Mouse (Mus musculus) heart, adult 9 months (tissue): ENCODE results near the gene Mfsd1.
A peak's percentile ranks its signal among the peaks of the same experiment; 100 is the strongest.

Experiments
- DNase-seq, 2 experiments: peaks; one replicate each; pipeline ENCODE4 v3.0.0; 2022; ENCODE audit warnings: low spot score in 2 of 2

Gene Mfsd1

DNA sequence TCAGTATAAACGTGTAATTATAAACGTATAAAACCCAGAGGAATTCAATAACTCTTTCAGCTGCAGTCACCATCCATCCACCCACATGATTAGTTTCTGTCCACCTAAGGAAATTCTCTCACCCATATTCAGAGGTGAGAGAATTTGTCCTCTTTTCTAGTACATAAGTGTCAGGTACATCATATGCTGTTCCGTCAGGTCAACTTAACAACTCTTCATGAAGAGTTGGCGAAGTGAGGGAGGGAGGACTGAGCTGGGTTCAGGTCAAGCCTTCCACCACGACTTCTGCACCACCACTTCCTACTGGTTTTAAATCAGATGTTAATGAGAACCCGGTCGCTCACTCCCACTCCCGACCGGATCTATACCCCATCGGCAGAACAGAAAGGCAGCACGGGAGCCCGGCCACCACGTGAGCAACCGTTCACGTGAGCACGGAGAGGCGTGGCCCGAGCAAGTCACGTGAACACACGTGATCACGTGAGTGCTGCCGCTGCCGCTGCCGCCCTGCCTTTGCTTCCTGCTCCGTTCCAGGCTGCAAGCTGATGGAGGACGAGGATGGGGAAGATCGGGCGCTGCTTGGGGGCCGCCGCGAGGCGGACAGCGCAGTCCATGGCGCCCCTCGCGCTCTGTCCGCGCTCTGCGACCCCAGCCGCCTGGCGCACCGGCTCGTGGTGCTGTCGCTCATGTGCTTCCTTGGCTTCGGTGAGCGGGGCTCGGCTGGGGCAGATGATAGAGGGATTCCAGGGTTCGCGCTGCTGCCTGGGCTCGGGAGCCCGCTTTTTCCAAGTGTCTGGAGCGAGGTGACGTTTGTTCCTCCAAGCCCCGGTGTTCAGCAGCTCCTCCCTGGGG lies at the start of gene Mfsd1:
Gene Mfsd1 (plus strand): TSS at position 469 of the 852 bp plus-strand sequence.
- DNase-seq = peak; percentile 54 to 61

DNA sequence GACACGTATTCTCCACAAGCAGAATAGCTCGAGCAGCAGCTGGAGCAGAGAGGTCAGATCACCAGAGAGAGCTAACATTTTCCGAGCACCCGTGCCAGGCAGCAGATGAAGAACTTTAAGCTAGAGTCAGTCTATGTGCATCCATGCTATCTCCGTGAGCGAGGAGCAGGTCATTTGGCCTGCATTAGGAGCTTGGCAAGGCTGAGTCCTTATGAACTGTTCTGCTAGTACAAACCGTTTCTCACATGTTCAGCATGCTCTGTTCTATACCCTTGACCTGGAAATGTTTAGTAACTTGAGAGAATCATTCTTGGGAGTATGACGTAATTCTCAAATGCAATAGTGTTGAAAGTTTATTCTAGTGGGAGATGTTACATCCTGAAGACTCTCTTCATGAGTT lies 38.9 kb upstream of the Mfsd1 start:
- no peak for DNase-seq

DNA sequence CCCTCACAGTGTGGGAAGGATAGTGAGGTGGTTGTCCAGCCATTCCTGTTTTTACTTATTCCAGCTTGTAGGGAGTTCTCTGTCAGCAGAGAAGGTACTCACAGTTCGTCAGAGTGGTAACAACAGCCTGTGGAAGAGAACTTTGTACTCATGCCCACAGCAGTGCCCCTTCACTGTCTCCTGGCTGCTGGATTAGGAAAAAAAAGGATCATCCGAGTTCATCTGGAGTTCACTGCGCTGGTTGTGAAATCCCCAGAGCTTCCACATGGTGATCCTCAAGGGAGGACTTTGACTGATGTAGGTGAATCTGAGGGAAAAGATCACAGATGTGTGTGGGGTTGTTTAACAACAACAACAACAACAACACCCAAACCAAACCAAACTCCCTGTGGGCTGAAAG lies 31.3 kb upstream of the Mfsd1 start:
- DNase-seq = no peak

DNA sequence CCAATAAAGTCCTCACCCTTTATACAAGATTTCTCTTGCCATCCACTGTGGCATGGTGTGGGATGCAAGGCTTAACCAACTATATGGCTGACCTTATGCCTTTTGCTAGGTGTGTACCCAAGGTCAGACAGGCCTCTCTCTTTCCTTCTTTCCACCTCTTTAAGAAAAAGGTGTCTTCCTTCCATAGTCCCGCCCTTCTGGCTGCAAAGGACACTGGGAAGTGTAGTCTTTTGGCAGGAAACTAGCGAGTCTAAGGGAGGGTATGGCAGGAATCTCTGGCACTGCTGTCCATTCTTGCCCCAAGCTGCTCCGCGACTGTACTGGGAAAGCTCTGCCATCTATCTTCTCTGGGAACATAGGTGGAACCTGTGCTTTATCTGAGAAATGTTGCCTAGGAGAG lies 29.3 kb upstream of the Mfsd1 start:
- DNase-seq = no peak

DNA sequence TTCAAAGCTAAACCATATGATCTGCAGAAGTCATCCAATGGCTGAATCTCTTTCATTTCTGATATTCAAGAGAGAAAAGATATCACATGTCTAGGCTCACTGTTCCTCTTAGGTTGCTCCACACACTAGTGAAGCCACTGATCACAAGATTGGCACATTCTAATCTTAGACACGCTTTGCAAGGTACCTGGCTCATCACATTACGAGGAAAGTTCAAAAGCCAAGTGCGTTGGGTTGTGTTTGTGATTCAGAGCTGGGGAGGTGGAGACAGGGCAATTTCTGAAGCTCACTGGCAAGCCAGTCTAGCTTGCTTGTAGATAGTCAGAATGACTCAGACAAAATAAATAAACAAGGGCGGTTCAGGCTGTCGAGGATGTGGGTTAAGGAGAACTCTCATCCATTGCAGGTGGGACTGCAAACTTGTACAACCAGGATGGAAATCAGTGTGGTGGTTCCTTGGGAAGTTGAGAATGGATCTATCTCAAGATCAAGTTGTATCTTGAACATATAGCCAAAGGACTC lies 28.6 kb upstream of the Mfsd1 start:
- no peak for DNase-seq

DNA sequence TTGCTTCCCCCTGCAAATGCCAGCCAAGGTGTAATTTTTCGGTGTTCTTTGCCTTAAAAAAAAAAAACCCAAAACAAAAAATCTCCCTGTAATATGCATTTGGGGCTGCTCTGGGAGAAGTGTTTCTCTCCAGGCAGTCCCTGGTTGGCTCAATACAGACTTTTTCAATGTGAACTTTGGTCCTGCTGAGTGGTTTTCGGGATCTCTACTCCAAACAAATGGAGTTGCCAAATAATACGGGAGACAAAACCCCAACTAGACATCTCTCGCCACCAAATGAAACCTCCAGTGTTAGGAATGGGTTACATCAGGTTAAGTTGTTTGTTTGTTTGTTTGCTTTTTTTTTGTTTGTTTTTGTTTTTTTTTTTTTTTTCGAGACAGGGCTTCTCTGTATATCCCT lies 27.3 kb upstream of the Mfsd1 start:
- DNase-seq = no peak

DNA sequence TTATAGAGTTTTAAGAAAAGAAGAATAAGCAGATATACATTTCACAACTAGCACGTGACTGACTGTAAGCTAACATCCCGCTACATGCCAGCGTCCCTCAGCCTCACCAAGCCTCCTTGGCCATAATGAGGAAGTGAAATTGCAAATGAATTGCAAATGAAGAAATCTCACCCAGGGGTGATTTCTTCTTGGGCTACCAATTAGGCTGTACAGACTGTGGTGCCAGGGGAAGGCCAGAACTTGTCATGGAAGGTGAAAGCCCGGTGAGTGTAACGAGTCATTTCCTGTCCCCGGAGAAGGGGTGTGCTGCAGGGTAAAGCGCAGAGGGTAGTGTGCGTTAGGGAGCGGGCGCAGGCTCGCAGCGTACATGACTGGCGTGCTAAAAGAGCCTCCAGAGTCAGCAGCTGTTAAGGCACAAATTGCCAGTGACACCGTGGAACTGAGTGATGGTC lies 25.3 kb upstream of the Mfsd1 start:
- DNase-seq = peak; percentile 5 to 26

DNA sequence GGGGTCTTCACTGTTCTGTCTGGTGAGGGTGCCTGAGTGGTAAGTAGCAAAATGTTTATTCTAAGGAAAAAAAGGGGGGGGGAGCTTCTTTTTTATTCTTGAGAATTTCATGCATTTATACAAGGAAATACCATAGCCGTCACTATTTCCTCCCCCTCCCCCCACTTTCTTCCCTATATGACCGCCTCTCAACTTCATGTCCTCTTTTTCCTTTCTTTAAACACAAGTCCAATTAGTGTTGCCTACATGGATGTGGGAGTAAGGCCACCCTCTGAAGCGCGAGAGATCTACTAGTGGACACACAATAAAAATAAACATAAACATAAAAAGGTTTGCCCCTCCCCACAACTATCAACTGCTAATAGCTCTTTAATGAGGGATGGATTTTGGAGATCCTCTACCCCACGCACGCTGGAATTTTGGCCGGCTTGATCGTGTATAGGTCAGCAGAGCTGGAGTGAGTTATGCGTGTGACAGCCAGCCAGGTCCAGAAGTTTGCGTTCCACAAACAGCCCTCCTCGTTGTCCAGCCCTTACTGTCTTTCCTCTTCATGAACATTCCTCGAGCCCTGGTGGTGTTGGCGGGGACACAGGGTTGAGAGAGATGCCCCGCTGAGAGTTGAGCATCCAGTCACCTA lies 24.7 kb upstream of the Mfsd1 start:
- DNase-seq = no peak

DNA sequence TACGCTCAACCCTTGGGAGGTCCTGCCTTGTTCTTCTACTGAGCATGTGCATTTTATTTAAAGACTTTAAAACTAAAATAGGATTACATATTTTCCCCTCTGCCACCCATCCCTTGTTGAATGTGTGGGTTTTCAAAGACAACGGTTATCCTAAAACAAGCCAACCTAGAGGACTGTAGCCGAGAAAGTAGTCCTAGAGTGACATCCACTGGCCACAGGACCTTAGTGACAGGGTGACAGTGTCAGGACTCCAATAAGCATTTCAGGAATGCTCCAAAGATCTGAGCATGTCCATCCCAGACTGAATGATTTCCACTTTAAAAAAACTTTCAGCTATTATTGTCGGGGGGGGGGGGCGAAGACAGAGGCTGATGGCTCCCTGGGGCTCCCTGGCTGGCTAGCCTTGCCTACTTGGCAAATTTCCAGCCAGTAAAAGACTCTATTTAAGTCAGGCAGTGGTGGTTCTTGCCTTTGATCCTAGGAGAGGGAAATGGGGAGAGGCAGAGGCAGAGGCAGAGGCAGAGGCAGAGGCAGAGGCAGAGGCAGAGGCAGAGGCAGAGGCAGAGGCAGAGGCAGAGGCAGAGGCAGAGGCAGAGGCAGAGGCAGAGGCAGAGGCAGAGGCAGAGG lies 17.7 kb upstream of the Mfsd1 start:
- DNase-seq = no peak

DNA sequence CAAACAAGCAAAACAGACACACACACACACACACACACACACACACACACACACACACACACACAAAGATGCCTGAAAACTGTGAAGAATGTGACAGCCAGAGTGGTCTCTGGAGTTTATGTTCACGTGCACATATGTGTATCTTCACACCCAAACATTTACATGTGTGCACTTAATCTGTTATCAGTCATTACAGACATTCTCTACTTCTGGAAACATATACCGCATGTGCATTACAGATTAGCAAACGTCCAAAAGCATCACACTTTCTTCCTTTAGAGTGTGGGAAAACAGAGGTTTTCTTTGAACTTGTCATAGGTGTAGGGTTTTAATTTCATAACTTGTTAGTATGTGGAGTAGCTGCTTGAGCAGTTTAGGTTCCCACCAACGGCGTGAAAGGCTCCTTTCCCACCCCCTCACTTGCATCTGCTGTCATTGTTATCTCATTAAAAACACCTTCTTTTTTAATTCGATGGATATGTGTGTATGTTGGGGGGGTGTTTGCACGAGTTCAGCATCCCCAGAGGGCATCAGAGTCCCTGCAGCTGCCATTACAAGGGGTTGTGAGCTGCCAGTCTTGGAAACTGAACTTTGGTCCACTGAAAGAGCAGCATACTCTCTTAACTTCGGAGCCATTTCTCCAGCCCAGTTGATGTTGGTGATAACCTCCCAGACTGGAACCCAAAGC lies 16.9 kb upstream of the Mfsd1 start:
- no peak for DNase-seq

DNA sequence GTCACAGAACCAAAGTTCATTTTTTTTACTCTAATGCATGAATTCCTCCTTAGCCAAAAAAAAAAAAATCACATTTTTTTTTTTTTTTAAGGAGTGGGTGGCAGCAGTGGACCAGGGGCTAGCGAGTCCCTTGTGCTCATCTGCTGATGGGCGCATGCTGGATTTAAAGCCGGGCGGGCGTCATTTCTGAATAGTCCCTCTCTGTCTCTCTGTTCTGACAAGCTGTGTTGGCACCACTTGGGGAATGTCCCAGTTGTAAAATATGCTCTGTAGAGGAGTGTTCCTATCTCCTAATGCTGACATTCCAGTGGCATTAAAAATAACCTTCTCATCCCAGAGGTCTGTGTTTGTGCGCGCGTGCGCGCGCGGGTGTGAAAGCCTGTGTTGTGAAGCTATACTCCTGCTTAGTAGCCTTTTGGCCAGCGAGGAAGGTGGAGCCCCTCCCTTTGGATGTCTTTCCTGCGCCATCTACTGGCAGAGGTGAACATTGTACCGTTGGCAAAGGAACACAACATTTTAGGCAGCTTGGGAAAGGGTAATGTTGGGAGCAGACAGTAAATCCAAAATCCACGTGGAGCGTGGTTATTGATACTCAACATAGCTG lies 14.4 kb upstream of the Mfsd1 start:
- peak; percentile 50 to 53 for DNase-seq

DNA sequence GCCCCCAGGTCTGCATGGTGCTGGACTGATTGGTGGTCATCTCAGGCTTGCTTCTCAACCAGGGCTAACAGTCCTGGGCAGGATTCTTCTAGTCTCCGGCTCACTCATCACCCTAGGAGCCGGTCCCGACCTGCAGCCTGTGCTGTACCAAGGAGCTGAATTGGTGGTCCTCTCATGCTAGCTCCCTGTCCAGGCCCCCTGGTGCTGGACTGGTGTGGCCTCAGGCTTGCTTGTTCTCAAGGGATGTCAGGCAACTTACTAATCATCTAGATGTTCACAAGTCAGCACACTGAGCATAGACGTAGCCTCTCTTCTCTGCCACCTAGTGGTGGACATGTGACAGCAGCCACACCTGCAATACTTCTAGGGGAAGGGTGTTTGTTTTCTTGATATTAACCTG lies 9.6 kb upstream of the Mfsd1 start:
- DNase-seq = no peak

DNA sequence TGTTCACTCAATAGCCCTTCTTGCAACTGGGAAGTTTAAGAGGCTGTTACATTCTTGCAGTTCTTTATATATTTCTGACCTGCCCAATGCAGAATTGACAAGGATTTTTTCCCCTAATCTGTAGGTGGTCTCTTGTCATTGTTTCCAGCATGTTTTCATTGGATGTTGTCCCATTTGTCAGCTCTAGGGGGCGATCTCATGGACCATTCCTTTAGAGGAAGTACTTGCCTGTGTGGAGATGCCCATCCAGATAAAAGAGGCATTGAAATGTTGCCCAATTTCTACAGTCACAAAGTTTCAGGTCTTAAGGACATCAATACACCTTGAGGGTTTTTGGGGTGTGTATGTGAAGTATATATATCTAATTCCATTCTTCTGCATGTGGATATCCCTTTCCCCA lies 9.0 kb upstream of the Mfsd1 start:
- no peak for DNase-seq

DNA sequence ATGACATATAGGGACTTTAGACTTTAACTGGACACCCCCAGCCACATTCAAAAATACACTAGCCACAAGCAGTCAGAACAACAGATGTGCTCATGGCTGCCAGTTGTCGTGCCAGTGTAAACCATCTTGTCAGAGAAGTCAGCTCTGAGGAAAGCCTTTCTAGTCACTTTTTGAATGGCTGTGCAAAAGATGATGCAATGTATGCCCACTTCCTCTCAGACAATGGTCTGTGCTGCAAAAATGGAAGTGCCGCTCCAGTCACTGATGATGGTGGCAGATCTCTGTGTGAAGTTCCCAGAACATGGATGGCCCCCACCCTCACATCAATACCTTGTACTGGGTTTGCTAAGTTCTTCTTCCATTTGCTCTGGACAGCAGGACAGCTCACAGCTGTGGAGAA lies 6.3 kb upstream of the Mfsd1 start:
- no peak for DNase-seq

DNA sequence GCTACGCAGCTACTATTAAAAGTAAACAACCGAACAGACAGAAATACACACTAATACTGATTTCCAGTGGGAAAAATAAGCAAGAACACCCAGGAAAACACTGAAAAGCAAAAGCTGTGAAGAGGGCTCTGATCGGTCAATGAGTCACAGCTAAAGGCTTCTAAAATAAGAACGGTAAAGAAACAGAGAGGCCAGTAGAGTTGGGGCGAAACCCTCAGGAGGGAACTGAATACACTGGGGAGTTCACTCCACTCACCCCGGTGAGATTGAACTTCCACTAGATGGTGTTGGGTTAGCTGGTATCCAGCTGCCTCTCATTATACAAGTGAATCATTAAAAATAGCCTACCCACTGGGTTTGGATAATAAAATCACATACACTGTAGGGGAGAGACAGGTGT lies 5.8 kb upstream of the Mfsd1 start:
- no peak for DNase-seq

DNA sequence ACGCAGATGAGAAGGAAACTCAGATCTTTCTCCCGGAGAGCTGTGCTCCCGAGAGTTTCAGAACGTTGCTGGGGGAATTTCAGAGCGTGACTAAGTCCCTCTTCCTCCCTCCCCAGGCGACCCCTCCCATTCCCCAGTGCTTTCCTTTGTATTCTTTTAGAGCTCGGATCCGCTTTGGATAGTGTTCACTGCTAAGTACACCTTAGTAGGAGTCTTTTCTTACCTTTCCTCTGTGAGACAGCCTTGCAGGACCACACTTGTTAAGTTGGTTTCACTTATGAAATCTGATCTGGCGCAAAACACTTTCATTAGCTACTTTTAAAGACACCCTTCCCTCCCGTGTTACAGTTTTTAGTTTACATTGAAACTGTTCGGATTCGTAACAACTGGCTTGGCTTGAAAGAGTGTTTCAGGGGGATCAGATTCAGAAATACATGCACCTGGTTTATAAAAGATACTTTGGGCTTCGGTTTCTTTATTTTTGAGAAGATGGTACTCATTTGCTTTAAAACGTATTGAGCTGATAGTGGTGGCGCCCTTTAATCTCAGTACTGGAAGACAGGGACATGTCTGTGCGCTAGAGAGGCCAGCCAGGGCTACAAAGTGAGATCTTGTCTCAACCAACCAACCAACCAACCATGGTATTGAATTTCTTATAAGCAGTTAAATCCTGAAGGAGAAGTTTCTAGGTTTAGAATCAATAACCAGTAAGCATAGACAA lies 744 bp downstream of the Mfsd1 start:
- no peak for DNase-seq

DNA sequence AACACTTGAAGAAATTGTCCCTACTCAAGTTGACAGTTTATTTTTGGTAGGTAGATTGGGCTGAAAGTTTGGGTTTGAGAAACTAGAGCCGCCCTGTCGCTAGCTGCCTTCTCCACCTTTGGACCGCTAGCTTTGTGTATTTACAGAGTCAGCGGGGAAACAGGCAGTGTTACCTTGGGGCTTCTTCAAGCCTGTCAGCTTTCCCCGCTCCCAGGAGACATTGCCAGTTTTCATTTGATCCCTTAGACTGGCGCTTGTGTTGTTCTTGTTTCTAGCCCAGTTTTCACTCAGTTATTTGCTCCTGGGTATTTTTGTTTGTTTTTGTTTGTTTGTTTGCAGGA lies 1.3 kb downstream of the Mfsd1 start:
- no peak for DNase-seq

DNA sequence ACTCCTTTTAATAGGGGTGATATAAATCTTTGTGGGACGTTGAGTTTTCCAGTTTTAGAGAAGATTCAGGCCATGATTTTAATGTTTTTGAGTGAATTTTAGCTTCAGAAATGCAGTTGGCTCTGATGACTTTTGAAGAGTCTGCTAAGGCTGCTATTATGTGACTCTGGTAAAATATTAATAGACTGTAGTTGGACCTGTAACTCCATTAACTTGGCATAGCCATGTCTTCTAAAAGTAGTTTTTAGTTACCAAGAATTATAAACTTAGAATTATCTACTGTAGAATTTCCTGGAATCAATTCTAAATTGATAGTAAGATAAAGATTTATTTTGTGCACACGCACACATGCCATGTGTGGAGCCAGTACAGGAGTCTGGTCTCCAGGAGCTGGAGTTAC lies 4.0 kb downstream of the Mfsd1 start:
- no peak for DNase-seq

DNA sequence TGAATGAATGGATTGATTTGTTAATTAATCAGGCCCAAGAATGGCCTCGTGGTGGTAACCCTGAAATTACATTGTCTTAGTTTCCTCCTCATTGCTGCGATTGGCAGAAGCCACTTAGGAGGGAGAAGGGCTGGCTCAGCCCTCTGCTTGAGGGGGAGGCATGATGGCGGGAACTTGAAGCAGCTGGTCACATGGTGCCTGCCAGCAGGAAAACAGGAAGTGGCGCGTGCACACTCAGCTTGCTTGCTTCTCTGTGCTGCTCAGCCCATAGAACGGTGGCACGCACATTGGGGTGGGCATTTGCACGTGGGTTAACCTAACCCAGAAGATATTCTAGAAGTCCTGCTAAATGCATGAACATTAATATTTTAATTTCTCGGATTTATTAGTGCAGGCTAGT lies 4.9 kb downstream of the Mfsd1 start:
- peak in 1 of 2 experiments; percentile 8 for DNase-seq

DNA sequence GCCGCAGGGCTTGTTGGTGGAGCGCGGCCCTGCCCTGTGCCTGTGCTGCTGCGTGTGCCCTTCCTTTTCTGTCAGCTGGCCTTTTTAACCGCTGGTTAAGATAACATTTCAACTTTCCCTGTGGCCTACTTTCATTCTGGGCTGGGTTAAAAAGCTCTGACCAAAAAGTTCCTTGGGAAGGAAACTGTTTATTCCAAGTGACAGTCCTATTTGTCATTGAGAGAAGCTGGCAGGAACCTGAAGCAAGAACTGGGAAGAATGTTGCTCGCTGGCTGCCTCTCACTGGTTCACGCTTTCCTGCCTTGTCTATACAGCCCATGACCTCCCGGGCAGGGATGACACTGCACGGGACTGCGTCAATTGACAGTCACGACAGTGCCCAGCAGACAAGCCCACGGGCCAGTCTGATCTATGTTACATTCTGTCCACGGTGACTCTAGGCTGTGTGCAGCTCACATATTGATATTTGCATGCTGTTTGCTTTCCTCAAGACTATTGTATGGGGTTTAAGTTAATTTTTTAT lies 19.1 kb downstream of the Mfsd1 start:
- no peak for DNase-seq

DNA sequence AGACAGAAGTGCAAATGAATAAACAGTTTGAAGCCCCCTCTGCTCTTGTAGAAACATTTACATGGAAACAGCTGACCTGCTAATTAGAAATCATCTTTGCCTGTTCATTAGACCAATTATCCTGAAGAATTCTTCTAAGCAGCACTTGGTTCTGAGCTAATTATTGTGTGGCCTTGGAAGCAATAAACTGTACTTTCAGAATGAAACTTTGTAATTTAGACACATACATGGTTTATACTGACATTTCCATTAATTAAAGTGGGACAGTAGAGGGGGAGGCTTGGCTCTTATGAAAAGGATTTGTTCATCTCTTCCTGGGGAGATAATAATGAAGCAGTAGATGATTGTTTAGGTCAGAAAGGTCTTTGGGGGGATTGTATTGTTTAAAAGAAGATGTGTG lies 35.7 kb downstream of the Mfsd1 start:
- DNase-seq = no peak
